Mouse (Mus musculus) ES-E14 (cell line): ENCODE results near the gene Cdc42bpg.

ENCODE experiments used
- CHD2 ChIP-seq: IDR thresholded peaks from 2 replicates; pipeline ENCODE4 v1.6.1; 2014; ENCODE audit warnings: mild to moderate bottlenecking, low read depth, low read length, inconsistent platforms
- HCFC1 ChIP-seq: IDR thresholded peaks from 2 replicates; pipeline ENCODE4 v1.6.1; 2012; ENCODE audit warnings: low read length, inconsistent platforms, borderline replicate concordance; ENCODE audit not compliant: insufficient read depth
- ZC3H11A ChIP-seq: IDR thresholded peaks from 2 replicates; pipeline ENCODE4 v1.6.1; 2012; ENCODE audit warnings: low read depth, mild to moderate bottlenecking, inconsistent platforms, low read length, borderline replicate concordance
- ZNF384 ChIP-seq: IDR thresholded peaks from 2 replicates; pipeline ENCODE4 v1.6.1; 2012; ENCODE audit warnings: low read depth, low read length, inconsistent platforms

DNA sequence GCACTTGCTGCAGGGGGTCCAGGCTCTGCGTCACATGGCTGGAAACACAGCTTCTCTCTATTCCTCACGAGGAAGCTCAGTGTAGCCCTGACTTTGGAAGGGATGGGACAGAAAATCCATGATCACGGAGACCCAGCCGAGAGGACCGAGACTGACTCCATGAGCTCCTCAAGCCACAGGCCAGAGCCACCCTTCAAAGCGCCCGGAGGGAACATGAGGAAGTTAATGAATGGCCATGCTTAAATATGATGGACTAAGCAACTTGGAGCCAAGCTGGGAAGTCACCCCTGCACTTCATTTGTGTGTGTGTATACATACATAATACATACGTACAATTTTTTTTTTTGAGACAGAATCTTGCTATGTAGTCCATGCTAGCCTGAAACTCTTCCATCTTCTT lies 35.0 kb upstream of the Cdc42bpg start:
- no peak for TF ChIP-seq HCFC1
- TF ChIP-seq ZNF384, result no peak
- TF ChIP-seq ZC3H11A, result no peak
- TF ChIP-seq CHD2, result no peak
